In the genomic region with DNA sequence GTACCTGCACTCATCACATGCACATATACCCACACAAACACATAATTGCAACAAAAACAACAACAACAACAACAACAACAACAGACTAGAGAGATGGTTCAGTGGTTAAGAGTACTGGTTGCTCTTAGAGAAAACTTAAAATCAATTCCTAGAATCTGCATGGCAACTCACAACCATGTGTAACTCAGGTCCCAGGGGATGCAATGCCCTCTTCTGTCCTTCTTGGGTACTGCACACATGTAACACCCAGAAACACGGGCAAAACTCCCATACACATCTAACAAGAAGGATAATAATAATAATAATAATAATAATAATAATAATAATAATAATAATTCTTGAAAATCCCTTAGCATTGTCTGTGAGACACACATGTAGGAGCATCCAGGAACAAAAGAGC, we compare ENCODE assay signal across 9 mouse cellular contexts. TPM values are rescaled to one million over a fixed set of nuclear protein-coding genes. Genes with fewer than 3 reads are reported as not detected.
DNase-seq lines count a peak whose midpoint lies in the region; ATAC-seq and TF ChIP-seq lines count a peak whose summit lies in the region.
"Had no signal": no experiment of that assay in that cellular context is flagged by ENCODE, and none has a peak within 500 bp of the region (broad histone marks: within the 10 kb centered on the region; RNA-seq: fewer than 3 reads in every experiment).

No protein-coding gene starts in this region.

- TF ChIP-seq POLR2A in ES-Bruce4 (IDR thresholded peaks at IDR 0.05; ENCODE audit: insufficient read depth, low read length), result no peak

- no peaks in the 10 kb centered on the region for H3K27me3 ChIP-seq in kidney, embryonic 16.5 days (ENCODE audit: insufficient read depth, low read length)
- H3K27me3 ChIP-seq in ES-Bruce4 (ENCODE audit: control insufficient read depth, insufficient read depth, low read length, poor library complexity, severe bottlenecking), result no peaks in the 10 kb centered on the region
- H3K27me3 ChIP-seq: limb, embryonic 12.5 days had no signal

- peaks cover 1% of the 10 kb centered on the region; the same call in 1 of the 2 replicates for H3K4me1 ChIP-seq in kidney, embryonic 16.5 days (ENCODE audit: insufficient read depth, low read length)
- H3K4me1 ChIP-seq in ES-Bruce4 (ENCODE audit: control insufficient read depth, insufficient read depth, low read length), result no peaks in the 10 kb centered on the region

- H3K36me3 ChIP-seq in kidney, embryonic 16.5 days (ENCODE audit: insufficient read depth, low read length), result no peaks in the 10 kb centered on the region
- no peaks in the 10 kb centered on the region for H3K36me3 ChIP-seq in ES-Bruce4 (ENCODE audit: control insufficient read depth, insufficient read depth, low read length, poor library complexity, severe bottlenecking)
- H3K36me3 ChIP-seq: limb, embryonic 12.5 days had no signal

- WGBS in kidney, embryonic 16.5 days, result 23% methylated on average over 1 of the region's 1 CpGs

- DNase-seq in kidney, adult 8-10 months, result peak; percentile 47 to 80
- peak; percentile 68 for DNase-seq in cerebellum, adult 8-10 months
- peak; percentile 37 to 46 for DNase-seq in gastrocnemius, adult 8-10 months (ENCODE audit: low spot score in 2 of 2)
- DNase-seq in left cerebral cortex, postnatal 25 days (ENCODE audit: low spot score in 2 of 2), result peak; percentile 60 to 75
- peak; percentile 55 to 65 for DNase-seq in thymus, postnatal 36 days

- H3K9me3 ChIP-seq in kidney, embryonic 16.5 days (ENCODE audit: low read length), result no peaks in the 10 kb centered on the region
- H3K9me3 ChIP-seq in ES-Bruce4 (replicated peaks; ENCODE audit: control insufficient read depth, insufficient read depth, low read length, poor library complexity, severe bottlenecking), result no peaks in the 10 kb centered on the region
- H3K9me3 ChIP-seq: limb, embryonic 12.5 days had no signal

- no peak overlapping the region for H3K27ac ChIP-seq in kidney, embryonic 16.5 days (ENCODE audit: low read length)
- H3K27ac ChIP-seq in ES-Bruce4 (ENCODE audit: insufficient read depth, low read length), result no peak overlapping the region
- H3K27ac ChIP-seq: limb, embryonic 12.5 days had no signal

- TF ChIP-seq CTCF in ES-Bruce4 (IDR thresholded peaks at IDR 0.05; ENCODE audit: low read depth, low read length), result peak; percentile 21

- no peak overlapping the region for H3K9ac ChIP-seq in kidney, embryonic 16.5 days (replicated peaks; ENCODE audit: low read length)
- H3K9ac ChIP-seq in ES-Bruce4 (ENCODE audit: low read depth, poor library complexity, severe bottlenecking), result no peak overlapping the region
- H3K9ac ChIP-seq: limb, embryonic 12.5 days had no signal

- no peak for TF ChIP-seq EP300 in ES-Bruce4 (IDR thresholded peaks at IDR 0.05; ENCODE audit: insufficient read depth, low read depth, low read length)

- no peak overlapping the region for H3K4me3 ChIP-seq in kidney, embryonic 16.5 days (ENCODE audit: low read length)
- H3K4me3 ChIP-seq in ES-Bruce4 (ENCODE audit: low read depth, low read length), result no peak overlapping the region
- H3K4me3 ChIP-seq: limb, embryonic 12.5 days had no signal

- no peak overlapping the region for H3K4me2 ChIP-seq in kidney, embryonic 16.5 days (replicated peaks; ENCODE audit: low read depth, low read length)
- H3K4me2 ChIP-seq: limb, embryonic 12.5 days had no signal

- intact Hi-C loops in left cerebral cortex, postnatal 25 days (cut with DNase I), result loop anchor here (1.0 kb wide), 1 partner anchor 156 kb away; no protein-coding TSS in a partner anchor

- no peak for ATAC-seq in kidney, embryonic 16.5 days (ENCODE audit: low FRiP score, low TSS enrichment)
- peak; percentile 85 for ATAC-seq in monocyte, adult 5-6 weeks (replicated peaks; ENCODE audit: insufficient number of reproducible peaks, low FRiP score, low TSS enrichment, poor library complexity, severe bottlenecking)

RNA-seq across cellular contexts. Expression of a gene that starts 5.7 kb away (rescaled TPM):
- 85.8 and 95.8 TPM in 2 replicates for polyA plus RNA-seq in kidney, embryonic 16.5 days (2015; fragmentation: Nextera tagmentation; extraction: Ambion mirVana)
- polyA plus RNA-seq in ES-Bruce4 (2011; ENCODE audit: insufficient read depth, insufficient read length, low read depth, missing spikeins), result 42.8 and 48.0 TPM in 2 replicates
- total RNA-seq in gastrocnemius, adult 8-10 months (2022), result 10 to 100 TPM; 14.6 to 17.3 (median 16.2) TPM
- total RNA-seq in left cerebral cortex, postnatal 25 days (2021), result 10 to 100 TPM; 23.3 to 25.3 TPM
- 32.4 to 79.2 TPM (median 44.1 TPM) in 3 replicates for total RNA-seq in monocyte, adult 5-6 weeks (2017)

RNA-seq across cellular contexts. Expression of a gene that starts 23.6 kb away (rescaled TPM):
- 21.2 and 182 TPM in 2 replicates for polyA plus RNA-seq in kidney, embryonic 16.5 days (2015; fragmentation: Nextera tagmentation; extraction: Ambion mirVana)
- polyA plus RNA-seq in ES-Bruce4 (2011; ENCODE audit: insufficient read depth, insufficient read length, low read depth, missing spikeins), result 1.9 and 2.1 TPM in 2 replicates
- total RNA-seq in gastrocnemius, adult 8-10 months (2022), result under 1 TPM; 0.39 to 0.73 (median 0.55) TPM
- total RNA-seq in left cerebral cortex, postnatal 25 days (2021), result not detected
- total RNA-seq in monocyte, adult 5-6 weeks (2017), result 0.97 TPM in 1 of 3 replicates, not detected in the others

RNA-seq across cellular contexts. Expression of a gene that starts 53.6 kb away (rescaled TPM):
- polyA plus RNA-seq in kidney, embryonic 16.5 days (2015; fragmentation: Nextera tagmentation; extraction: Ambion mirVana), result 48.9 and 65.3 TPM in 2 replicates
- polyA plus RNA-seq in ES-Bruce4 (2011; ENCODE audit: insufficient read depth, insufficient read length, low read depth, missing spikeins), result 7.4 and 8.3 TPM in 2 replicates
- 10 to 100 TPM in 3 of 4 experiments, 1 to 10 TPM in 1; 9.8 to 20.1 (median 14.8) TPM for total RNA-seq in gastrocnemius, adult 8-10 months (2022)
- 10 to 100 TPM; 86.4 to 87.3 TPM for total RNA-seq in left cerebral cortex, postnatal 25 days (2021)
- 11.6 to 26.4 TPM (median 11.9 TPM) in 3 replicates for total RNA-seq in monocyte, adult 5-6 weeks (2017)
